Mouse (Mus musculus) C2C12 (cell line): ENCODE measurements around the gene Galnt16. TPM values are rescaled to one million over a fixed set of nuclear protein-coding genes. Genes with fewer than 3 reads are reported as not detected.

ENCODE experiments used
- H3K27me3 ChIP-seq: one replicate; pipeline ENCODE4 v1.6.1; 2011; ENCODE audit not compliant: control insufficient read depth, insufficient read depth, insufficient read length
- H3K36me3 ChIP-seq: one replicate; pipeline ENCODE4 v1.6.1; 2011; ENCODE audit not compliant: control insufficient read depth, insufficient read depth
- H3K4me3 ChIP-seq: one replicate; pipeline ENCODE4 v1.5.1; 2011; ENCODE audit warnings: mild to moderate bottlenecking, control low read depth; ENCODE audit not compliant: poor library complexity, insufficient read depth, severe bottlenecking
- H3K79me2 ChIP-seq: one replicate; pipeline ENCODE4 v1.6.1; 2011; ENCODE audit not compliant: control insufficient read depth, insufficient read depth
- H3K79me3 ChIP-seq: one replicate; pipeline ENCODE4 v1.6.1; 2011; ENCODE audit warnings: low read depth, control low read depth
- H3ac ChIP-seq: one replicate; pipeline ENCODE3; 2011; ENCODE audit warnings: low read depth; ENCODE audit not compliant: control insufficient read depth, insufficient read length
- CEBPB ChIP-seq: IDR thresholded peaks from one replicate; pipeline ENCODE4 v1.6.1; 2011; ENCODE audit warnings: low read depth, mild to moderate bottlenecking, control low read depth, moderate library complexity
- CTCF ChIP-seq: IDR thresholded peaks from one replicate; pipeline ENCODE4 v1.5.1; 2011; ENCODE audit not compliant: control insufficient read depth, insufficient read depth, insufficient read length
- FOSL1 ChIP-seq: IDR thresholded peaks from one replicate; pipeline ENCODE4 v1.8.0; 2011; ENCODE audit warnings: mild to moderate bottlenecking, low read length; ENCODE audit not compliant: poor library complexity, insufficient read depth, severe bottlenecking
- MAX ChIP-seq: IDR thresholded peaks from one replicate; pipeline ENCODE4 v1.6.1; 2011; ENCODE audit warnings: mild to moderate bottlenecking, control low read depth
- MYOD1 ChIP-seq: IDR thresholded peaks from one replicate; pipeline ENCODE4 v1.6.1; 2011; ENCODE audit warnings: low read depth; ENCODE audit not compliant: control insufficient read depth, insufficient read length
- MYOG ChIP-seq: IDR thresholded peaks from one replicate; pipeline ENCODE4 v1.6.1; 2011; ENCODE audit not compliant: control insufficient read depth, insufficient read length; ENCODE audit errors: extremely low read depth
- USF1 ChIP-seq: IDR thresholded peaks from one replicate; pipeline ENCODE4 v1.6.1; 2011; ENCODE audit warnings: low read depth, mild to moderate bottlenecking, control low read depth, moderate library complexity
- polyA plus RNA-seq: library from polyadenylated mRNA; unstranded; fragments of >200 nt; fragmentation: generic; extraction: Trizol; gene quantifications from one replicate; pipeline ENCODE4 v1.2.1, GENCODE M21; 2012; ENCODE audit warnings: missing spikeins

Gene Galnt16
- polyA plus RNA-seq, 1 experiment: not detected

- Histone ChIP-seq H3K79me3 (no peaks in the 10 kb centered on the region), H3K79me2 (no peaks in the 10 kb centered on the region), H3K4me3 (no peak overlapping the region), H3K27me3 (peaks cover 47% of the 10 kb centered on the region), H3K36me3 (no peaks in the 10 kb centered on the region), H3ac (no peak overlapping the region)
- TF ChIP-seq USF1: no peak
- TF ChIP-seq CTCF: no peak
- no peak for TF ChIP-seq MYOD1
- no peak for TF ChIP-seq MAX
- TF ChIP-seq CEBPB: no peak
- no peak for TF ChIP-seq FOSL1
- TF ChIP-seq MYOG: no peak
Measured at GRCm38 (mm10) chr12:80538311-80538710, 20.2 kb downstream of the Galnt16 start.

GRCm38 (mm10) chr12:80545310-80545709 is 27.2 kb downstream of the Galnt16 start:
- H3K79me3 ChIP-seq: no peaks in the 10 kb centered on the region
- H3K27me3 ChIP-seq: peaks cover 57% of the 10 kb centered on the region
- H3K4me3 ChIP-seq: no peak overlapping the region
- no peaks in the 10 kb centered on the region for H3K79me2 ChIP-seq
- no peaks in the 10 kb centered on the region for H3K36me3 ChIP-seq
- H3ac ChIP-seq: no peak overlapping the region
- TF ChIP-seq MYOG: no peak
- no peak for TF ChIP-seq CEBPB

GRCm38 (mm10) chr12:80549646-80550045 is 31.6 kb downstream of the Galnt16 start:
- TF ChIP-seq MAX (no peak), CEBPB (no peak), MYOD1 (no peak), FOSL1 (no peak), USF1 (no peak), CTCF (no peak), MYOG (no peak)
- Histone ChIP-seq H3K4me3 (no peak overlapping the region), H3K79me2 (no peaks in the 10 kb centered on the region), H3ac (no peak overlapping the region), H3K79me3 (no peaks in the 10 kb centered on the region), H3K36me3 (no peaks in the 10 kb centered on the region), H3K27me3 (peaks cover 48% of the 10 kb centered on the region)

GRCm38 (mm10) chr12:80553157-80553556 is 35.1 kb downstream of the Galnt16 start:
- no peaks in the 10 kb centered on the region for H3K36me3 ChIP-seq
- TF ChIP-seq CTCF (no peak), USF1 (no peak)
- no peak overlapping the region for H3K4me3 ChIP-seq
- H3K79me3 ChIP-seq: no peaks in the 10 kb centered on the region
- H3K27me3 ChIP-seq: peaks cover 43% of the 10 kb centered on the region
- H3K79me2 ChIP-seq: no peaks in the 10 kb centered on the region
- no peak overlapping the region for H3ac ChIP-seq

- peaks cover 38% of the 10 kb centered on the region for H3K27me3 ChIP-seq
- no peak overlapping the region for H3ac ChIP-seq
- H3K36me3 ChIP-seq: no peaks in the 10 kb centered on the region
- no peaks in the 10 kb centered on the region for H3K79me2 ChIP-seq
- TF ChIP-seq FOSL1: no peak
- TF ChIP-seq CTCF: no peak
- no peak for TF ChIP-seq MYOD1
- no peak for TF ChIP-seq MYOG
- no peak for TF ChIP-seq USF1
- TF ChIP-seq CEBPB: no peak
- TF ChIP-seq MAX: no peak
- no peak overlapping the region for H3K4me3 ChIP-seq
- no peaks in the 10 kb centered on the region for H3K79me3 ChIP-seq
Measured at GRCm38 (mm10) chr12:80554312-80554711, 36.2 kb downstream of the Galnt16 start.

GRCm38 (mm10) chr12:80561904-80562303 is 43.8 kb downstream of the Galnt16 start:
- Histone ChIP-seq H3K79me2 (no peaks in the 10 kb centered on the region), H3K36me3 (no peaks in the 10 kb centered on the region), H3K27me3 (peaks cover 46% of the 10 kb centered on the region), H3K79me3 (no peaks in the 10 kb centered on the region), H3ac (no peak overlapping the region), H3K4me3 (no peak overlapping the region)
- TF ChIP-seq MYOD1 (no peak), CEBPB (no peak), USF1 (no peak), CTCF (no peak)
